8 mouse cellular contexts compared by ENCODE assay signal in genomic region chr2:14295334-14295733, GRCm38 (mm10).
A peak's percentile ranks its signal among the peaks of the same experiment; 100 is the strongest.
DNase-seq lines count a peak whose midpoint lies in the region.

No protein-coding gene starts in this region.

- DNase-seq in NIH3T3 (ENCODE audit: low read depth): peak; percentile 95
- peak; percentile 88 to 92 for DNase-seq in cerebellum, adult 18-20 months
- DNase-seq in frontal cortex, adult 2 months (ENCODE audit: extremely low spot score in 1 of 2, low spot score in 1 of 2): peak; percentile 70 to 95
- peak; percentile 70 for DNase-seq in hindlimb bud, embryonic 11.5 days (ENCODE audit: extremely low spot score, low read depth, low spot score)
- peak; percentile 88 to 94 for DNase-seq in left cerebral cortex, adult 18-20 months (ENCODE audit: low spot score in 2 of 2)
- DNase-seq in mesoderm, embryonic 11.5 days (ENCODE audit: low read depth, low spot score): peak; percentile 85
- peak; percentile 61 to 77 for DNase-seq in right cerebral cortex, postnatal 36 days (ENCODE audit: low spot score in 2 of 2)
- DNase-seq in yolk sac, embryonic 10.5 days (ENCODE audit: low spot score): peak; percentile 60

Comparison
In these comparisons a context has a peak if more than half of its experiments do, and no peak if none do; other contexts are left out.
1. Peak in every context shown above with its lines: DNase-seq.